Mouse (Mus musculus) forebrain, embryonic 13.5 days (tissue): Measurements from ENCODE around the gene Mcrip2. TPM values are rescaled to one million over a fixed set of nuclear protein-coding genes. Genes with fewer than 3 reads are reported as not detected.

ENCODE experiments used
- ATAC-seq: fragments of 200-750 bp; cut with Nextera tagmentation; 2 replicates; pipeline ENCODE4 v1.8.0; 2017
- H3K27ac ChIP-seq: fragments of 300-500 bp; sonication (generic); 2 replicates; pipeline ENCODE4 v1.5.1; 2015; ENCODE audit warnings: inconsistent platforms, mild to moderate bottlenecking, moderate library complexity
- H3K27me3 ChIP-seq: fragments of 300-500 bp; sonication (generic); 2 replicates; pipeline ENCODE4 v1.6.1; 2015; ENCODE audit warnings: mild to moderate bottlenecking, inconsistent platforms
- H3K36me3 ChIP-seq: fragments of 300-500 bp; sonication (generic); 2 replicates; pipeline ENCODE4 v1.6.1; 2015; ENCODE audit warnings: mild to moderate bottlenecking, inconsistent platforms; ENCODE audit not compliant: poor library complexity, severe bottlenecking
- H3K4me1 ChIP-seq: fragments of 300-500 bp; sonication (generic); 2 replicates; pipeline ENCODE4 v1.6.1; 2015; ENCODE audit warnings: inconsistent platforms
- H3K4me2 ChIP-seq: fragments of 300-500 bp; sonication (generic); 2 replicates; pipeline ENCODE4 v1.6.1; 2015; ENCODE audit warnings: inconsistent platforms, mild to moderate bottlenecking, moderate library complexity
- H3K4me3 ChIP-seq: fragments of 300-500 bp; sonication (generic); 2 replicates; pipeline ENCODE4 v1.5.1; 2015; ENCODE audit warnings: mild to moderate bottlenecking, inconsistent platforms
- H3K9ac ChIP-seq: fragments of 300-500 bp; sonication (generic); 2 replicates; pipeline ENCODE4 v1.6.1; 2015; ENCODE audit warnings: mild to moderate bottlenecking, inconsistent platforms
- H3K9me3 ChIP-seq: fragments of 300-500 bp; sonication (generic); replicated peaks from 2 replicates; pipeline ENCODE4 v1.6.1; 2016; ENCODE audit warnings: inconsistent platforms
- WGBS: fragments of 180-500 bp; shearing (Covaris S2); methylation state at CpG from one replicate; pipeline ENCODE4 v1.1.7; 2015; 5-methylcytosine and 5-hydroxymethylcytosine counted together
- polyA plus RNA-seq: library from polyadenylated mRNA; unstranded; fragments of >200 nt; fragmentation: Nextera tagmentation; extraction: Ambion mirVana; gene quantifications from 2 replicates; pipeline ENCODE4 v1.2.1, GENCODE M21; 2015

The Mcrip2 gene
- polyA plus RNA-seq, 1 experiment from 2014 or later, result 12.9 TPM

DNA sequence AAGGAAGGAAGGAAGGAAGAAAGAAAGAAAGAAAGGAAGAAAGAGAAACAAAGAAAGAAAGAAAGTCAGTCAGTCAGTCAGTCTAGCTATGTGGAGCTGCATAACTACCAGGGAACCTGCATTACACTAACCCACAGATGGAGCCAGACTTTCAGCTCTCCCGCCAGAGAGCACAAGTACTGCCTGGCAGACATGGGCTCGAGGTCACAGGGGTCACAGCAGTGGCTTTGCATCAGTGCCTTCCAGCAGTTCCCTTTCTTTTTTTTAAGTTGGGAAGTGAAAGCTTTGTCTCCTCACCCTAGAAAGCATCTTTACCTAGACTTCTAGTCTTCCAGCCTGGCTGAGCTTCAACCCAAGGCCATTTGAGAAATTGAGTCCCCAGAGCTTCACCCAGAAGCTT is 26.9 kb upstream of the Mcrip2 start:
- ATAC-seq, result no peak
- Histone ChIP-seq H3K36me3 (peaks cover 4% of the 10 kb centered on the region; the same call in 1 of the 2 replicates), H3K27me3 (no peaks in the 10 kb centered on the region), H3K4me3 (no peak overlapping the region), H3K4me2 (no peak overlapping the region), H3K9ac (no peak overlapping the region), H3K27ac (no peak overlapping the region), H3K4me1 (peaks cover 6% of the 10 kb centered on the region), H3K9me3 (no peaks in the 10 kb centered on the region)
- WGBS, result 38% methylated on average over 2 of the region's 2 CpGs

- 35% methylated on average over 2 of the region's 2 CpGs for WGBS
- H3K36me3 ChIP-seq, result peaks cover 8% of the 10 kb centered on the region; the same call in 1 of the 2 replicates
- H3K4me1 ChIP-seq, result peaks cover 6% of the 10 kb centered on the region
- peak; percentile 81 for ATAC-seq
- no peak overlapping the region for H3K4me3 ChIP-seq
- H3K27ac ChIP-seq, result peak overlapping the region; percentile 52; the same call in 1 of the 2 replicates
- no peaks in the 10 kb centered on the region for H3K27me3 ChIP-seq
- H3K9me3 ChIP-seq, result no peaks in the 10 kb centered on the region
- H3K9ac ChIP-seq, result peak overlapping the region; percentile 10; the same call in 1 of the 2 replicates
- H3K4me2 ChIP-seq, result no peak overlapping the region
Measured at GRCm38 (mm10) chr17:25893975-25894617, 25.5 kb upstream of the Mcrip2 start.

- no peak overlapping the region for H3K4me2 ChIP-seq
- no peaks in the 10 kb centered on the region for H3K27me3 ChIP-seq
- ATAC-seq, result no peak
- 84% methylated on average over 3 of the region's 3 CpGs for WGBS
- H3K36me3 ChIP-seq, result peaks cover 29% of the 10 kb centered on the region
- H3K9me3 ChIP-seq, result no peaks in the 10 kb centered on the region
- no peak overlapping the region for H3K4me3 ChIP-seq
- no peak overlapping the region; the same call in 1 of the 2 replicates for H3K27ac ChIP-seq
- no peaks in the 10 kb centered on the region for H3K4me1 ChIP-seq
- no peak overlapping the region for H3K9ac ChIP-seq
Measured at GRCm38 (mm10) chr17:25888837-25889236, 20.3 kb upstream of the Mcrip2 start.

DNA sequence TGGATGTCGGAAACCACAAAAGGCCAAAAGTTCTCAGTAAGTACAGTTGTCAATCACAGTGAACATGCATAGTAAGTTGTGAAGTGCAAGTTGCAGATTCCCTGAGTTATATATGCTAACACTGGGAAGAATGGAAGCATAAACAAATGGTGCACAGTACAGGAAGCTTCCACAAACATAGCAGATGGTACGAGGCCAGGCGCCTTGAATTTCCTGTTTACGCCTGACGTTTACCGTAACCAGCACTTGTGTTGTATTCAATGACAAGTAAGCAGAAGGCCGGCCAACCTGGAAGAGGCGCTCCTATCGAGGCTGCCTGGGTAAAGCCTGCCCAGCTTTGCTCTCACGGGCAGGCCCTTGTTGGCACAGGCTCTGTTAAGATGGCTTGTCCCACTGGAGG is 18.9 kb upstream of the Mcrip2 start:
- H3K27ac ChIP-seq, result no peak overlapping the region

DNA sequence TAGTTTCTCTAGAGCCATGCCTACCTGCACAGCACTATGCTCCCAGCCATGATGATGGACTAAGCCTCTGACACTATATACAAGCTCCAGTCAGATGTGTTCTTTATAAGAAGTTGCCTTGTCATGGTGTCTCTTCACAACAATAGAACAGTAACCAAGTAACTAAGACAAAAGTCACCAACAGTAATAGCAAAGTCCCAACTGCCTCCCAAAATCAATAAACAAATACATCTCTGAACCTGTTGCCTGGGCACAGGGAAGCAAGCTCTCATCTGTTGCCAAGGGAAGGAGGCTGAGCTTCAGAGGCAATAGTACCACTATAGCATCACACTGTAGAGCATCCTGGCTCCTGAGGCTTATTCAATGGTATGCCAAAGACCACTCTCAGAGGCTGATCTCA is 18.2 kb upstream of the Mcrip2 start:
- ATAC-seq, result no peak
- Histone ChIP-seq H3K9ac (no peak overlapping the region), H3K4me1 (no peaks in the 10 kb centered on the region), H3K36me3 (peaks cover 48% of the 10 kb centered on the region), H3K4me2 (no peak overlapping the region), H3K9me3 (no peaks in the 10 kb centered on the region), H3K27me3 (no peaks in the 10 kb centered on the region), H3K4me3 (no peak overlapping the region), H3K27ac (no peak overlapping the region)

More for the DNA sequence above, 18.9 kb upstream of the Mcrip2 start:
- no peaks in the 10 kb centered on the region for H3K27me3 ChIP-seq
- H3K4me2 ChIP-seq, result no peak overlapping the region
- H3K4me1 ChIP-seq, result no peaks in the 10 kb centered on the region
- no peak overlapping the region for H3K9ac ChIP-seq
- H3K36me3 ChIP-seq, result peaks cover 42% of the 10 kb centered on the region
- H3K9me3 ChIP-seq, result no peaks in the 10 kb centered on the region
- 93% methylated on average over 10 of the region's 10 CpGs for WGBS
- no peak overlapping the region for H3K4me3 ChIP-seq
- ATAC-seq, result no peak

GRCm38 (mm10) chr17:25885636-25886035 is 17.1 kb upstream of the Mcrip2 start:
- Histone ChIP-seq H3K4me1 (peaks cover 8% of the 10 kb centered on the region), H3K9me3 (no peaks in the 10 kb centered on the region), H3K9ac (no peak overlapping the region), H3K4me2 (no peak overlapping the region), H3K4me3 (no peak overlapping the region), H3K27ac (no peak overlapping the region), H3K27me3 (no peaks in the 10 kb centered on the region), H3K36me3 (peaks cover 53% of the 10 kb centered on the region)
- WGBS, result 61% methylated on average over 4 of the region's 4 CpGs
- ATAC-seq, result no peak

DNA sequence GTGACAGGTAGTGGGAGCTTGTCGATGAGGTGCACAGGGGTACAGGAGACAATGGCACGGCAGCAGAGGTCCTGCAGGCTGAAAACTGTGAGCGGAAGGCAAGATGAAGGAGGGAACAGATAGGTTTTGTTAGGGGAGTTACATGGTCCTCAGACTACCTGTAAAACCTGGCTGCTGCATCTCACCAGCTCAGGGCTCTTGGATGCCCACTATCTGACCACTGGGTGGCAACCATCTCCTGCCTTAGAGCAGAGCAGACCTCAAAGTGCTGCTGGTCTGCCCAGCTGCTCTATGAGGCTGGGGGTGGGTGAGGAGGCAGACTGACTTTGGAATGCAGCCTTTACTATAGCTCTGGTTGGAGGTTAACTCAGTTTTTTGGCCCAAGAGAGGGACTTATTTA is 15.3 kb upstream of the Mcrip2 start:
- WGBS, result 89% methylated on average over 3 of the region's 3 CpGs
- no peak overlapping the region for H3K4me3 ChIP-seq
- peaks cover 16% of the 10 kb centered on the region for H3K4me1 ChIP-seq
- peaks cover 56% of the 10 kb centered on the region for H3K36me3 ChIP-seq
- no peak for ATAC-seq
- H3K9me3 ChIP-seq, result no peaks in the 10 kb centered on the region
- no peak overlapping the region for H3K9ac ChIP-seq
- no peak overlapping the region for H3K27ac ChIP-seq
- no peak overlapping the region for H3K4me2 ChIP-seq
- no peaks in the 10 kb centered on the region for H3K27me3 ChIP-seq

DNA sequence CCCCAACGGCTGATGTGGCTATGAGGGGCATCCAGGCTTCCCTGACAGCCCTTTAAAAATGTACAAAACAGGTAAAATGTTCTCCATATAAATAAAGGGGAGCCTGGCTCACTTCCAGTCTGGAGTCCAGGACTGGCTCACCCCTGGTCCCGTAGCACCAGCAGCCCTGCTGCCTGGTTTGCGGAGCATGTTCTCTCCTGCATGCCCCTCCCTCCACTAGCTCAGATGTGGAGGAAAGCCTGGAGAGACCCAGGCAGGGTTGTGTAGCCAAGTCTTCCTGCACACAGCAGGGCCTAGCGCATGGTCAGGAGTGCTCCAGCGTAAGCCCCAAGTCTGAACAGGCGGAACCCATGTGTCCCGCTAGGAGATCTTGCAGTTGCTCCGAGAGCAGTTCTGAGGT is 14.7 kb upstream of the Mcrip2 start:
- peaks cover 16% of the 10 kb centered on the region for H3K4me1 ChIP-seq
- H3K36me3 ChIP-seq, result peaks cover 61% of the 10 kb centered on the region
- WGBS, result 82% methylated on average over 8 of the region's 8 CpGs
- no peak for ATAC-seq
- H3K4me2 ChIP-seq, result no peak overlapping the region
- H3K27ac ChIP-seq, result 0 out of 2 replicates have a peak overlapping the region, but pooled peaks have one; percentile 25
- H3K27me3 ChIP-seq, result no peaks in the 10 kb centered on the region
- no peaks in the 10 kb centered on the region for H3K9me3 ChIP-seq
- H3K9ac ChIP-seq, result no peak overlapping the region
- H3K4me3 ChIP-seq, result no peak overlapping the region

- no peaks in the 10 kb centered on the region for H3K9me3 ChIP-seq
- H3K27me3 ChIP-seq, result no peaks in the 10 kb centered on the region
- no peak for ATAC-seq
- no peak overlapping the region for H3K9ac ChIP-seq
- peaks cover 64% of the 10 kb centered on the region for H3K36me3 ChIP-seq
- H3K4me2 ChIP-seq, result no peak overlapping the region
- no peak overlapping the region for H3K4me3 ChIP-seq
- 52% methylated on average over 5 of the region's 5 CpGs for WGBS
- H3K4me1 ChIP-seq, result peaks cover 16% of the 10 kb centered on the region
- no peak overlapping the region; the same call in 1 of the 2 replicates for H3K27ac ChIP-seq
Measured at GRCm38 (mm10) chr17:25882306-25882705, 13.7 kb upstream of the Mcrip2 start.

- H3K27ac ChIP-seq, result peak overlapping the region; percentile 52
- 23% methylated on average over 4 of the region's 4 CpGs for WGBS
Measured at GRCm38 (mm10) chr17:25881691-25882090, 13.1 kb upstream of the Mcrip2 start.

GRCm38 (mm10) chr17:25880913-25881641 is 12.5 kb upstream of the Mcrip2 start:
- 5% methylated on average over 5 of the region's 5 CpGs for WGBS
- no peaks in the 10 kb centered on the region for H3K9me3 ChIP-seq
- H3K4me3 ChIP-seq, result no peak overlapping the region
- peak overlapping the region; percentile 23; the same call in 1 of the 2 replicates for H3K9ac ChIP-seq
- no peak overlapping the region for H3K4me2 ChIP-seq
- peak overlapping the region; percentile 52 for H3K27ac ChIP-seq
- peaks cover 62% of the 10 kb centered on the region for H3K36me3 ChIP-seq
- no peak for ATAC-seq
- peaks cover 27% of the 10 kb centered on the region for H3K4me1 ChIP-seq
- H3K27me3 ChIP-seq, result no peaks in the 10 kb centered on the region

More at GRCm38 (mm10) chr17:25881691-25882090, 13.1 kb upstream of the Mcrip2 start:
- H3K9me3 ChIP-seq, result no peaks in the 10 kb centered on the region
- H3K4me2 ChIP-seq, result no peak overlapping the region
- no peak overlapping the region for H3K4me3 ChIP-seq
- no peaks in the 10 kb centered on the region for H3K27me3 ChIP-seq
- peak overlapping the region; percentile 23; the same call in 1 of the 2 replicates for H3K9ac ChIP-seq
- H3K36me3 ChIP-seq, result peaks cover 62% of the 10 kb centered on the region
- no peak for ATAC-seq
- peaks cover 21% of the 10 kb centered on the region for H3K4me1 ChIP-seq

DNA sequence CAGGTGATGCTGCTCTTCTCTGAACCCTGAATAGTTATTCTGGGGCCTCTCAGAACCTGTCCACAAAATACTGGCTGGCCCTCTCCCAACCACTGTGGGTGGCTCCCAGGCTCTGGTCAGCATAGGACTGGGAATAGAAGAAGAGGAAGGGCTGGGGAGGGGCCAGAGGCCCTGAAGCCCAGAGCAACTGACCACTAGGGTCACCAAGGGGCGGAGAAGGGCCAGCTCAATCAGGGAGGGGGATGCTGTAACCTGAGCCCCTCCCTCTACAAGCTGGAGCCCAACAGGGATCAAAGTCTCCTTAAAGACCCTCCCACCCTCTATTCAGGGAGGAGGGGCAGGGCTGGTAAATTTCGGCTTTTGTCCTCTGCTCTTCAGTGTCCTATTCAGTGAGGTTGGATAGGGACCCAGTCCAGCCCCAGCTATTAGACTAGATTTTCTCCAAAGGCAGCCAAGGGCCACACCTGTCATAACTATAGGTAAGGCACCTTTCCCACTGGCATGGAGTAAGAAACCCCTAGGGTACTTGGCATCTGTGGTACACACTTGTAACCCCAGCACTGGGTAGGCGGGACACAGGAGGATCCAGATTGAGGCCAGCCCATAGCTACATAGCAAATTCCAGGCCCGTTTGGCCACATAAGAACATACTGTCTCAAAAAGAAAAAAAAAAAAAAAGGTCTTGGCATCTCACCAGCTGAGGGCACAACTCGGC is 11.8 kb upstream of the Mcrip2 start, which contains the start of gene Wfikkn1:
Gene Wfikkn1, minus strand, starts transcription at position 663 of the 715 bp plus-strand sequence.
- ATAC-seq, result no peak

More for the DNA sequence above, 11.8 kb upstream of the Mcrip2 start, which contains the start of gene Wfikkn1:
- H3K4me1 ChIP-seq, result peaks cover 31% of the 10 kb centered on the region
- H3K36me3 ChIP-seq, result peaks cover 62% of the 10 kb centered on the region
- H3K27ac ChIP-seq, result peak within 1 kb of the TSS; percentile 52
- 24% methylated on average over 5 of the region's 5 CpGs for WGBS
- no peak within 1 kb of the TSS for H3K4me3 ChIP-seq
- H3K9me3 ChIP-seq, result no peaks in the 10 kb centered on the region
- H3K27me3 ChIP-seq, result no peaks in the 10 kb centered on the region
- H3K4me2 ChIP-seq, result no peak within 1 kb of the TSS
- peak within 1 kb of the TSS; percentile 23; the same call in 1 of the 2 replicates for H3K9ac ChIP-seq
